Mouse (Mus musculus) ovary, adult 2 months (tissue): Measurements from ENCODE around the gene Irf7. TPM values are rescaled to one million over a fixed set of nuclear protein-coding genes. Genes with fewer than 3 reads are reported as not detected.

Source experiments
- polyA plus RNA-seq: library from polyadenylated mRNA; depleted of rRNA; stranded (reverse); fragments of >200 nt; gene quantifications from 2 replicates; pipeline ENCODE4 v1.2.3, GENCODE M21; 2012; rRNA removed

Gene Irf7
- 57.8 and 77.3 TPM in 2 replicates for polyA plus RNA-seq

DNA sequence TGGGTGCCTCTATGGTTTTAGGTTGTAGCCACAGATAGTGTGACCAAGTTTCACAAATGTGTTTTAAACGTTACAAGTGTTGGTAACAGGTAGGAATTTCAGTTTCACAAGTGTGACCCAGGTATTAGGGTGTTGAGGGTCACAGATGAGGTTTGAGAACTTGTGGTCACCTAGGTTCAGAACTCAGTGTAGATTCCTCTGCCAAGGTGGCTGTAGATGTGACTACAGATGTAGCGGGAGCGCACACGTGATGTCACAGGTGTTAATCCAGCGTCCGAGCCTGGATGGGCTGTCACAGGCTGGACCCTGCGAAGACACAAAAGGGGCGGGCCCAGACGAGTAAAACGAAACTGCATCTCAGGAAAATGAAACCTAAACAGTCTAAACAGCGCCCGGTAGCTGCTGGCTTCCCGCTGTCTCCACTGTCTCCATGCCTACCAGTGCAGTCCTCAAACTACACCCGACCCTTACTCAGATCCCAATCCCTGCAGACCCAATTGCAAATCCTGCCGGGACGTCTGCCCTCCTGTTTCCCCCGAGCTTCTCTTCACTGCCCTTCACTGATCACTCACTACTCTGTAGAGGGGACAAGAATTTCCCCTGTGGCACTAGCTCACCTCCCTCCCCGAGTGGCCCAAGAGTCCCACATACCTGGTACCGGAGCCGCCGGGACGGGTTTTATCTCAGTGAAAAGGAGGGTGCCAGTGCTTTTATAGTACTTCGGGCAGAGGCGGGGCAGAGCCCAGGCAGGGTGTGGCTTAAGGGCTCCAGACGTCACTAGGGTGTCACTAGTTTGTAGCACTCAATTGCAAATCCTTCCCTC lies at the start of gene Irf7:
Gene Irf7, minus strand, starts transcription at position 743 of the 823 bp plus-strand sequence.

DNA sequence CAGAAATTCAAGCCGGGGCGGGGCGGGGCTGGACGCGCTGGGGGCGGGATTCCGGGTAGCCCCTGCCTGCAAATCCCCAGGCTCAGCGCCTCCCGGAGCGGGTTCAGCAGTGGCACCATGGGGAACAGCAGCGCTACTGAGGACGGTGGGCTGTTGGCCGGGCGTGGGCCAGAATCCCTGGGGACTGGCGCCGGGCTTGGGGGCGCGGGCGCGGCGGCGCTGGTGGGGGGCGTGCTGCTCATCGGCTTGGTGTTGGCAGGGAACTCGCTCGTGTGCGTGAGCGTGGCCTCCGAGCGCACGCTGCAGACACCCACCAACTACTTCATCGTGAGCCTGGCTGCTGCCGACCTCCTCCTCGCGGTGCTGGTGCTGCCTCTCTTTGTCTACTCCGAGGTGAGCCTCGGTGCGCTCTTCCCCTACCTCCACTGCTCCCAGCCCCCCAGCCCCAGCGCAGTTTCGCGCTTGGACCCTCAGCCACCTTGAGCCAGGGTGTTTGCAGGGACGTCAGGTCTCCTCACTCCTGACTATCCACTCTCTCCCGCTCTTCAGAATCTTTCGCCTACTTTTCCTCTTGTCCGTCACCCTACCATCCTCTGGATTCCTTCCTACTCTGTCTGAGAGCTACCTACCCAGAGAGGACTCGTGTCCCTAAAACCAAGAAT lies 25.8 kb upstream of the Irf7 start, which contains the start of gene Drd4:
Gene Drd4, plus strand, starts transcription at position 86 of the 662 bp plus-strand sequence.

DNA sequence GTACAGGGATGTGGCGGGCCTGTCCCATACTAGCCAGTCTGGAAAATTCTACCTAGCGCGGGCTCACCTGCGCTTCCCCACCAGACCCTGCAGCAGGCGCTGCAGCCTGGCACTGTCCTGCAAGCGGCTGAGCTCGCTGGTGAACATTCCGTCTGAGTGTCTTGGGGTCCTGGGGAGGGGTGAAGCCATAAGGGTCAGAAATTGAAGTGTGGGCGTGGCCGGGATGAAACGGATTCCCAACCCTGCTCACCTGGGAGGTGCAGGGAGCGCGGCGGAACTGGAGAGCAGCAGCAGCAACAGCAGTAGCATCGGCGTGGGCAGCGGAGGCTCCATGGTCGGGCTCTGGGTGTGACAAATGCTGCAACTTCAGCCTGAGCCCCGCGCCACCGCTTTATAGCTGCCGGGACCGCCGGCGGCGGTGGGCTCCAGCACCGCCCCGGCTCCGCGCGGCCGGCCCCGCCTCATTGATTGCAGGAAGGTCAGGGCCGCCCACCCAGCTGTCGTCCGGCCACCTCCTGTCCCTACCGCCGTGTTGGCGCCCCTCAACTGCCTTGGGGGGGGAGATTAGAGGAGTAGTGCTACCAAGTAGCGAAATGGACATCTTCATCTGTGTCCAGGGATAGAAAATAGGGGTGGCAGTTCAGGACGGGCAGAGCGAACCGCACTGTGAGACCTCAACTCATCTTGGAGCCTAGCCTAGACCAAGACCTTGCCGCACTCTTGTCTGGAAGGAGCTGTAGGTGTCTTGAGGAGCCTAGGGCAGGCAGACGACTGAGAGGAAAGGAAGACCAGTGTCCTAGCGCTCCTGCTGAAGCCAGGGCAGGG lies 12.7 kb upstream of the Irf7 start, which contains the start of gene Sct:
Gene Sct, minus strand, starts transcription at position 368 of the 825 bp plus-strand sequence.

DNA sequence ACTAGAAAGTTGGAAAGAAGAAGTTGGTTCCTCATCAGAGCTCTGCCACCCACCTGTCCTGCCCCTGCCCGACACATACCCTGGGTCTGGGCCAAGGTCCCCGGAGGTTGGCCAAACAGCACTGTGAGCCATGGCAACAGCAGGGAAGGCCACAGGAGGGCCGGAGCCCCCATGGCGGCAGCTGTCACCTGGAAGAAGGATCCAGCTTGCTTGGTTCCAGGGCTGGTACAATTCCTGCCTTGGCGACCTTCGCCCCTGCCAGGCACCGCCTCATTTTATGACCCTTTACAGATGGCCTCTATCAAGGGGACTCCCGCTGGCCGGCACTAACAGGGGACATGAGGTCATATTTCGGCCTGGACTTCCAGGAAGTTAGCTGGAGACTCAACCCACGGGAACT lies 10.3 kb upstream of the Irf7 start, which contains the start of gene Cdhr5:
Gene Cdhr5, minus strand, starts transcription at position 241 of the 400 bp plus-strand sequence.

DNA sequence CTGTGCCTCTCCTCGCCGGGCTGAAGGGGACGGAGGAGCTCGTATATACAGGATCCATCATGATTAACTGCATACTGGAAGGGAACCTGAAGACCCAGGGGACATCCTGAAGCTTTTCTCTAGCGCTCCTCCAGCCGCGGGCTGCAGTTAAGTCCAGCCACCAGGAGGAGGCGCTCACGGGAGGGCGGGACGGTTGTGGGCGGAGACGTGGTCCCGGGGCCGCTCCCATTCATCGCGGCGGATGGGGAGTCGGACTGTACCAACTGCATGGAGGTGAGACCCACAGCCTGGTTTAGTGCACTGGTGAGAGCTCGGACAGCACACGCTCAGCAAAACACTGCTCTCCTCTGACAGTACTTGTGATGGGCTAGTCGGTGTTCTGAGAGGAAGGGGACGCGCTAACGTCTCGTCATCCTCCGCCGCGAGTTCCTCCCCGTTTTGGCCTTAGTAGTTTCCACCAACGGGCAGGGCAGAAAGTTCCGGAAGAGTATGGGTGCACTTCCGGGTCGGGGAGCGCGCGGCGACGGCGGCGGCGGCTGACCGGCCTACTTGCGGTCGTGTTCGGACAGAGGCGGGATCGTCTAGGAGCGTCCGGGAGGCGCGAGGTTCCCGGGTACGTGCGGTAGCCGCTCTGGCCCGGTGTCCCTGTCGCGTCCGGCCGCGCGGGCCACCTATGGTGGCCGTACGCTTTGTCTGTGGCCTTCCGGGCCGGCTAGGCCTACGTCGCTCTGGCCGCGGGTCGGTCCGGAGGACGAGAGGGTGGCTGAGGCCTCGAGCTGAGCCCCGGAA lies 37.8 kb downstream of the Irf7 start, which contains the start of gene Phrf1:
Gene Phrf1, plus strand, starts transcription at position 506 of the 789 bp plus-strand sequence.

DNA sequence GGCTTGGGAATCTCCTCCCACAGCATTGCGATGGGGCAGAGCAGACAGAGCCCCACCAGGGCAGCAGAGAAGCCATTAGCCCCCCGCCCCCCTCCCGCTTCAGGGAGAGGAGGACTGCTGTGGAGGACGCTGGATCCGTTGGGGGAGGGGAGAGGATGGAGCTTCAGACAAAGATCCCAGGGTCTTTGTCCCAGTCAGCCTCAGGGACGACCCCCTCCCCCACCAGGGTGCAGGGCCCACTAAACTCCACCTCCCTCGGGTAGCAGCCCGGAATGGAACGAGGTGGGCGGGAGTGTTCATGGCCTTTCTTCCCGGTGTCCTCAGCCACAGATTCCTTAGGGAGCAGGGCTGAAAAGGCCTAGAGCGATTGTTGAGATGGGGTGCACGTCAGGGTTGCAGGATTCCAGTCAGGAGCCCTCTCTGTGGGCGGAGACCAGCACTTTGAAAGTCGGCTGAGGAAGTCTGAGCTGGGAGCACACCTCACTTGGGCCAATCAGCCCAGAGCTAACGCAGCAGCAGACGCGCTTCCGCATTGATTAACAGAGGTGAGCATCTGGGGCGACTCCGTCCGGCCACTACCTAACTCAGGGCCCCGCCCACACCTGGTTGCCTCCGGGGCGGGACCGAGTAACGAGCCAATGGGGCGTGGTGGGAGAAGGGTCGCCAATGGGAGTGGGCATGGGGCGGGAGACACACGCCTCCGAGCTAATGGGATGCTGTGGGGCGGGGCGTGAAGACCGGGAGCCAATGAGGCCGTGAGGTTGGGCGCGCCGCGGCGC lies 51.0 kb downstream of the Irf7 start, which contains the start of gene Rassf7:
Gene Rassf7, plus strand, starts transcription at position 760 of the 779 bp plus-strand sequence.

DNA sequence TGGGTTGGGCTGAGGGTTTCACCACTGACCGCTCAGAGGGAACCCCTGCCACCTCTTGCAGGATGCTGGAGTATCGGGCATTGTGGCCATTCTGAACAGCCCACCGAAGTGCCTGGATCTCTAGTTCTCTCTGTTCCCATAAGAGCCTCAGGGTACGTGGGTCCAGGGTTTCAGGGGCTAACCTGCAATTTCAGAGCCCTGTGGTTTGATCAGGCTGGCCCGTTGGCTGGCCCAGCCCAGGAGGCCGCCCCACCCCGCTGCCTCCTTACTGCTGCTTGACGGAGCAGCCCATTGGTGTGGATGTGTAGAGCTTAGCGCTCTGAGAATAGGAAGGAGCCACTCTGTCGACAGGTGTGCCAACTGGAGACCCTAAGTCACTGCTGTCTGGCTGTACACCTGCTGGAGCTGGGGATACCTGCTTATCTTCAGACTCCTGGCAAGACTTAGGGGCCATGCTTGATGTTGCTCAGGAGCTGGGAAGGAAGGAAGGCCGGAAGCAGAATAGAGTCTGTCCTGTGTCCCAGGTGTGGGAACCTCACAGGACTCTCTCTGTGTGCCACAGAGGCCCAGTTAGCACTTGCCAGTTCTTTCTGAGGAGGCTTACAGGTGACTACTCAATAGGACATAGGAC lies 52.6 kb downstream of the Irf7 start, which contains the start of gene Lmntd2:
Gene Lmntd2, minus strand, starts transcription at position 476 of the 631 bp plus-strand sequence.

Other genes starting within 250 kb of the Irf7 start
- gene Ifitm6, start 248.6 kb downstream of the Irf7 start, polyA plus RNA-seq = 5.8 and 9.8 TPM in 2 replicates
- not detected in 2 replicates for gene Gm17387, start 237.3 kb downstream of the Irf7 start, polyA plus RNA-seq
- 3.2 and 3.5 TPM in 2 replicates for gene B4galnt4, start 205.4 kb downstream of the Irf7 start, polyA plus RNA-seq
- gene Pkp3, start 188.3 kb downstream of the Irf7 start, polyA plus RNA-seq = 13.5 and 14.9 TPM in 2 replicates
- 11.4 and 12.8 TPM in 2 replicates for gene Sigirr, start 165.9 kb downstream of the Irf7 start, polyA plus RNA-seq
- gene Ano9, start 148.7 kb downstream of the Irf7 start, polyA plus RNA-seq = 2.1 and 2.7 TPM in 2 replicates
- gene Ptdss2, start 144.1 kb downstream of the Irf7 start, polyA plus RNA-seq = 62.9 and 65.4 TPM in 2 replicates
- gene Rnh1, start 93.6 kb downstream of the Irf7 start, polyA plus RNA-seq = 248 and 267 TPM in 2 replicates
- gene Hras, start 72.5 kb downstream of the Irf7 start, polyA plus RNA-seq = 87.5 and 94.7 TPM in 2 replicates
- 13.4 and 23.5 TPM in 2 replicates for gene Lrrc56, start 72.3 kb downstream of the Irf7 start, polyA plus RNA-seq
- 3.1 and 4.9 TPM in 2 replicates for gene Lmntd2, start 52.4 kb downstream of the Irf7 start, polyA plus RNA-seq
- gene Rassf7, start 50.6 kb downstream of the Irf7 start, polyA plus RNA-seq = 46.2 and 50.8 TPM in 2 replicates
- 22.2 and 24.8 TPM in 2 replicates for gene Phrf1, start 37.7 kb downstream of the Irf7 start, polyA plus RNA-seq
- gene Cdhr5, start 10.3 kb upstream of the Irf7 start, polyA plus RNA-seq = 1.2 and 1.6 TPM in 2 replicates
- 15.3 and 19.9 TPM in 2 replicates for gene Sct, start 12.7 kb upstream of the Irf7 start, polyA plus RNA-seq
- 22.0 and 22.8 TPM in 2 replicates for gene Drd4, start 25.5 kb upstream of the Irf7 start, polyA plus RNA-seq
- 26.5 and 30.5 TPM in 2 replicates for gene Deaf1, start 61.2 kb upstream of the Irf7 start, polyA plus RNA-seq
- gene Tmem80, start 61.3 kb upstream of the Irf7 start, polyA plus RNA-seq = 39.0 and 45.8 TPM in 2 replicates
- gene Eps8l2, start 72.4 kb upstream of the Irf7 start, polyA plus RNA-seq = 20.8 and 24.1 TPM in 2 replicates
- gene Taldo1, start 125.7 kb upstream of the Irf7 start, polyA plus RNA-seq = 165 and 186 TPM in 2 replicates
- 109 and 117 TPM in 2 replicates for gene Gatd1, start 147.7 kb upstream of the Irf7 start, polyA plus RNA-seq
- 0.26 and 0.55 TPM in 2 replicates for gene Cend1, start 163.0 kb upstream of the Irf7 start, polyA plus RNA-seq
- 105 and 114 TPM in 2 replicates for gene Slc25a22, start 171.4 kb upstream of the Irf7 start, polyA plus RNA-seq
- 18.9 and 28.4 TPM in 2 replicates for gene Pidd1, start 177.5 kb upstream of the Irf7 start, polyA plus RNA-seq
- gene Rplp2, start 180.9 kb upstream of the Irf7 start, polyA plus RNA-seq = 775 and 918 TPM in 2 replicates
- gene Pnpla2, start 188.7 kb upstream of the Irf7 start, polyA plus RNA-seq = 237 and 253 TPM in 2 replicates
- gene Cracr2b, start 194.6 kb upstream of the Irf7 start, polyA plus RNA-seq = 69.1 and 83.9 TPM in 2 replicates
- 818 and 883 TPM in 2 replicates for gene Cd151, start 200.9 kb upstream of the Irf7 start, polyA plus RNA-seq
- gene Polr2l, start 208.7 kb upstream of the Irf7 start, polyA plus RNA-seq = 90.7 and 143 TPM in 2 replicates
- 331 and 388 TPM in 2 replicates for gene Tspan4, start 208.8 kb upstream of the Irf7 start, polyA plus RNA-seq